Mouse (Mus musculus) cortical plate, adult 2 months (tissue): ENCODE results near the gene Mybph.

Experiments
- CTCF ChIP-seq: fragments of 200-500 bp; IDR thresholded peaks from 2 replicates; pipeline ENCODE4 v1.5.1; 2011; ENCODE audit warnings: mild to moderate bottlenecking, control low read depth, low read length; ENCODE audit not compliant: insufficient read depth; ENCODE audit errors: extremely low read depth
- POLR2A ChIP-seq: fragments of 200-500 bp; IDR thresholded peaks from 2 replicates; pipeline ENCODE4 v1.6.1; 2011; ENCODE audit warnings: mild to moderate bottlenecking, low read length, control low read depth; ENCODE audit not compliant: insufficient read depth; ENCODE audit errors: extremely low read depth

- TF ChIP-seq POLR2A: no peak
- no peak for TF ChIP-seq CTCF
These were observed 20.2 kb upstream of the Mybph start for GRCm38 (mm10) chr1:134173081-134173480.
